ENCODE assay signal across 13 mouse cellular contexts in the genomic region with DNA sequence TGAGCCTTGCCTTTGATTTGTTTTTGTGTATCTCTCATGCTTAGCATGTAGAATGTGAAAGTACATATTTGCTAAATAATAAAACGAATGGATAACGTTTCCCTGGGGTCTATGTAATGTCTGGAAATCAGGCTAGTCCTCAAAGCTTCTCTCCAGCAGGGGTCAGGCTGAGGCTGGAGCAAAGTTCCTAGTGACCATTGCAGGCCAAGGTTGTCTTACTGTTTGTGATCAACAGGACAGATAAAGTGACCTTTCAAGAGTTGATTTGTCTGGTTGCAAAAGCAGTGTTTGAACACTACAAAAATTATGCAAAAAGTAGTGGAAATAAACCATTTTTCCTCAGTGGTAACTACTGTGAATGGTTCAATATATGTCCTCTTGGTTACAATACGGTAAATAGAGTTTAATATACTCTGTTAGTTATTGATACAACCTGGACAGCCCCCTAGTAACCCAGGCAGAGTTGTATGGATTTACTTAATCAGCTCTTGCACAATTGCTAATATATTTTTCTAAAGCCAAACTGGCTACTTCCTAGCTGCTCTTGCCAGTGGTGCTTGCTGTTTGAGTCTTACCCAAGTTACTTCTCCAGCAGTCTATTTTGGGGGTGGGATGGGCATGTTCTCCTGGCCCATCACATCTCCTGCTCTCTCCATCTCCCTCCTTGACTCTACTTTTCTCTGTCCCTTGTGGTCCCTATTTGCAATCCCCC. TPM values are rescaled to one million over a fixed set of nuclear protein-coding genes. Genes with fewer than 3 reads are reported as not detected.
DNase-seq lines count a peak whose midpoint lies in the region; ATAC-seq and TF ChIP-seq lines count a peak whose summit lies in the region.
"Had no signal": no experiment of that assay in that cellular context is flagged by ENCODE, and none has a peak within 500 bp of the region (broad histone marks: within the 10 kb centered on the region; RNA-seq: fewer than 3 reads in every experiment).

No protein-coding gene starts in this region.

- no peak overlapping the region for H3K9ac ChIP-seq in liver, embryonic 14.5 days (replicated peaks)
- no peak overlapping the region for H3K9ac ChIP-seq in liver, embryonic 12.5 days
- H3K9ac ChIP-seq: limb, embryonic 15.5 days; neural tube, embryonic 12.5 days had no signal

- no peak for TF ChIP-seq EP300 in liver, embryonic 14.5 days (IDR thresholded peaks at IDR 0.05; ENCODE audit: low read depth)

- no peaks in the 10 kb centered on the region for H3K27me3 ChIP-seq in liver, embryonic 14.5 days (ENCODE audit: control insufficient read depth, insufficient read depth, low read length)
- no peaks in the 10 kb centered on the region for H3K27me3 ChIP-seq in liver, embryonic 12.5 days (replicated peaks)
- H3K27me3 ChIP-seq: limb, embryonic 15.5 days; neural tube, embryonic 12.5 days had no signal

- TF ChIP-seq CTCF in gastrocnemius, adult 2 months (IDR thresholded peaks at IDR 0.05): peak; percentile 37
- peak; percentile 31; the same call in 1 of the 2 replicates for TF ChIP-seq CTCF in liver, embryonic 14.5 days (IDR thresholded peaks at IDR 0.05; ENCODE audit: low read depth)

- DNase-seq in gastrocnemius, adult 2 months: no peak
- no peak for DNase-seq in gastrocnemius, postnatal 36 days
- no peak for DNase-seq in liver, embryonic 14.5 days (ENCODE audit: low read depth in 3 of 3, low spot score in 3 of 3)
- DNase-seq in 3T3-L1 (ENCODE audit: low read depth, low spot score): peak; percentile 21
- peak; percentile 73 to 78 for DNase-seq in adrenal gland, postnatal 36 days
- DNase-seq in frontal cortex, postnatal 25 days (ENCODE audit: low spot score in 2 of 2): no peak
- DNase-seq in cerebellum, adult 11 months: no peak

- no peak overlapping the region for H3K27ac ChIP-seq in gastrocnemius, adult 2 months
- H3K27ac ChIP-seq in liver, embryonic 14.5 days: no peak overlapping the region
- H3K27ac ChIP-seq in liver, embryonic 12.5 days: no peak overlapping the region
- H3K27ac ChIP-seq: limb, embryonic 15.5 days; neural tube, embryonic 12.5 days had no signal

- H3K36me3 ChIP-seq in liver, embryonic 14.5 days (replicated peaks; ENCODE audit: control insufficient read depth, insufficient read depth, low read depth): peaks cover 3% of the 10 kb centered on the region; the same call in 1 of the 2 replicates
- peaks cover 12% of the 10 kb centered on the region; the same call in 1 of the 2 replicates for H3K36me3 ChIP-seq in liver, embryonic 12.5 days

- 57% methylated on average over 3 of the region's 3 CpGs for WGBS in liver, embryonic 14.5 days (ENCODE audit: insufficient replicate concordance)
- 63% methylated on average over 3 of the region's 3 CpGs for WGBS in liver, embryonic 12.5 days (ENCODE audit: insufficient replicate concordance)

- H3K4me1 ChIP-seq in liver, embryonic 14.5 days (replicated peaks; ENCODE audit: control insufficient read depth in 2 of 2, insufficient read depth in 2 of 2, low read length in 1 of 2): peaks cover 0 to 3% of the 10 kb centered on the region in 2 experiments; a peak in 2 of 4 replicates
- peaks cover 6% of the 10 kb centered on the region for H3K4me1 ChIP-seq in liver, embryonic 12.5 days
- H3K4me1 ChIP-seq: limb, embryonic 15.5 days; neural tube, embryonic 12.5 days had no signal

- intact Hi-C loops in gastrocnemius, adult 2 months (cut with DNase I): no loop called here
- intact Hi-C loops in gastrocnemius, postnatal 36 days (cut with DNase I): no loop called here

- no peaks in the 10 kb centered on the region for H3K9me3 ChIP-seq in liver, embryonic 14.5 days (ENCODE audit: control insufficient read depth, low read length)
- H3K9me3 ChIP-seq in liver, embryonic 12.5 days (replicated peaks): no peaks in the 10 kb centered on the region
- H3K9me3 ChIP-seq: G1E; limb, embryonic 15.5 days; neural tube, embryonic 12.5 days had no signal

- ATAC-seq in liver, embryonic 14.5 days (ENCODE audit: insufficient read depth): no peak
- ATAC-seq in liver, embryonic 12.5 days: no peak

- H3K4me3 ChIP-seq in gastrocnemius, adult 2 months: no peak overlapping the region
- no peak overlapping the region for H3K4me3 ChIP-seq in liver, embryonic 14.5 days (ENCODE audit: insufficient read depth in 1 of 2, low read depth in 2 of 2, low read length in 2 of 2)
- no peak overlapping the region for H3K4me3 ChIP-seq in liver, embryonic 12.5 days
- H3K4me3 ChIP-seq: limb, embryonic 15.5 days; neural tube, embryonic 12.5 days had no signal

- no peak overlapping the region for H3K4me2 ChIP-seq in liver, embryonic 14.5 days (ENCODE audit: low read depth)
- no peak overlapping the region for H3K4me2 ChIP-seq in liver, embryonic 12.5 days
- H3K4me2 ChIP-seq: limb, embryonic 15.5 days; neural tube, embryonic 12.5 days had no signal

RNA-seq across cellular contexts. Expression of a gene that starts 23.7 kb away (rescaled TPM):
- 1 to 10 TPM; 3.7 to 4.0 TPM for total RNA-seq in gastrocnemius, adult 2 months (2021)
- total RNA-seq in gastrocnemius, postnatal 36 days (2021): 1 to 10 TPM; 2.6 to 6.0 TPM
- 3.9 and 8.0 TPM in 2 replicates for polyA plus RNA-seq in liver, embryonic 14.5 days (2012; rRNA removed)
- polyA plus RNA-seq in liver, embryonic 14.5 days (2014; fragmentation: Nextera tagmentation; extraction: Ambion mirVana): 21.2 and 32.4 TPM in 2 replicates
- 10.5 and 11.7 TPM in 2 replicates for polyA plus RNA-seq in liver, embryonic 12.5 days (2016; fragmentation: Nextera tagmentation; extraction: Ambion mirVana)
- total RNA-seq in adrenal gland, postnatal 36 days (2021): 100 to 1,000 TPM in 1 of 2 experiments, 1 to 10 TPM in 1; 8.7 to 154 TPM
- polyA plus RNA-seq: G1E had no signal

RNA-seq across cellular contexts. Expression of a gene that starts 24.6 kb away (rescaled TPM):
- not detected for total RNA-seq in gastrocnemius, adult 2 months (2021)
- total RNA-seq in gastrocnemius, postnatal 36 days (2021): not detected
- polyA plus RNA-seq in liver, embryonic 14.5 days (2012; rRNA removed): not detected in 2 replicates
- not detected in 2 replicates for polyA plus RNA-seq in liver, embryonic 14.5 days (2014; fragmentation: Nextera tagmentation; extraction: Ambion mirVana)
- not detected in 2 replicates for polyA plus RNA-seq in liver, embryonic 12.5 days (2016; fragmentation: Nextera tagmentation; extraction: Ambion mirVana)
- not detected for total RNA-seq in adrenal gland, postnatal 36 days (2021)
- total RNA-seq: G1E; left cerebral cortex, adult 8-10 months had no signal
- polyA plus RNA-seq: G1E; limb, embryonic 15.5 days; neural tube, embryonic 12.5 days; thymus, adult 2 months had no signal

RNA-seq across cellular contexts. Expression of a gene that starts 25.4 kb away (rescaled TPM):
- total RNA-seq in gastrocnemius, adult 2 months (2021): 1 to 10 TPM; 5.2 to 8.5 TPM
- 1 to 10 TPM; 5.9 to 7.4 TPM for total RNA-seq in gastrocnemius, postnatal 36 days (2021)
- polyA plus RNA-seq in liver, embryonic 14.5 days (2012; rRNA removed): 13.2 and 16.3 TPM in 2 replicates
- 6.0 and 8.2 TPM in 2 replicates for polyA plus RNA-seq in liver, embryonic 14.5 days (2014; fragmentation: Nextera tagmentation; extraction: Ambion mirVana)
- 27.2 and 29.1 TPM in 2 replicates for polyA plus RNA-seq in liver, embryonic 12.5 days (2016; fragmentation: Nextera tagmentation; extraction: Ambion mirVana)
- total RNA-seq in adrenal gland, postnatal 36 days (2021): 10 to 100 TPM; 37.0 to 48.8 TPM

RNA-seq across cellular contexts. Expression of a gene that starts 43.5 kb away (rescaled TPM):
- total RNA-seq in gastrocnemius, adult 2 months (2021): 1,000 to 10,000 TPM in 1 of 2 experiments, 100 to 1,000 TPM in 1; 466 to 1,631 TPM
- 1,000 to 10,000 TPM; 1,458 to 1,785 TPM for total RNA-seq in gastrocnemius, postnatal 36 days (2021)
- 0.01 TPM in 1 of 2 replicates, not detected in the other for polyA plus RNA-seq in liver, embryonic 14.5 days (2012; rRNA removed)
- 0.08 TPM in 1 of 2 replicates, not detected in the other for polyA plus RNA-seq in liver, embryonic 14.5 days (2014; fragmentation: Nextera tagmentation; extraction: Ambion mirVana)
- polyA plus RNA-seq in liver, embryonic 12.5 days (2016; fragmentation: Nextera tagmentation; extraction: Ambion mirVana): 0.05 TPM in 2 replicates
- not detected for total RNA-seq in adrenal gland, postnatal 36 days (2021)
- polyA plus RNA-seq: G1E had no signal

Comparison
In these comparisons a context has a peak if more than half of its experiments do, and no peak if none do; other contexts are left out.
1. DNase-seq: peak in 3T3-L1 (single experiment) and adrenal gland, postnatal 36 days (2 of 2); none in gastrocnemius, adult 2 months (single experiment), gastrocnemius, postnatal 36 days (0 of 2), liver, embryonic 14.5 days (0 of 3), frontal cortex, postnatal 25 days (0 of 2) and cerebellum, adult 11 months (single experiment).
2. RNA of a gene that starts 25.4 kb away (total RNA-seq): 37.0 to 48.8 TPM in adrenal gland, postnatal 36 days; 5.2 to 8.5 TPM in gastrocnemius, adult 2 months and 5.9 to 7.4 TPM in gastrocnemius, postnatal 36 days; every median in the first group is over 4 times any median in the second.